Mouse (Mus musculus): Measurements from ENCODE around the gene Polr3c. TPM values are rescaled to one million over a fixed set of nuclear protein-coding genes. Genes with fewer than 3 reads are reported as not detected.
A peak's percentile ranks its signal among the peaks of the same experiment; 100 is the strongest.

Gene Polr3c
- polyA plus RNA-seq, 1 experiment, result 42.9 TPM

DNA sequence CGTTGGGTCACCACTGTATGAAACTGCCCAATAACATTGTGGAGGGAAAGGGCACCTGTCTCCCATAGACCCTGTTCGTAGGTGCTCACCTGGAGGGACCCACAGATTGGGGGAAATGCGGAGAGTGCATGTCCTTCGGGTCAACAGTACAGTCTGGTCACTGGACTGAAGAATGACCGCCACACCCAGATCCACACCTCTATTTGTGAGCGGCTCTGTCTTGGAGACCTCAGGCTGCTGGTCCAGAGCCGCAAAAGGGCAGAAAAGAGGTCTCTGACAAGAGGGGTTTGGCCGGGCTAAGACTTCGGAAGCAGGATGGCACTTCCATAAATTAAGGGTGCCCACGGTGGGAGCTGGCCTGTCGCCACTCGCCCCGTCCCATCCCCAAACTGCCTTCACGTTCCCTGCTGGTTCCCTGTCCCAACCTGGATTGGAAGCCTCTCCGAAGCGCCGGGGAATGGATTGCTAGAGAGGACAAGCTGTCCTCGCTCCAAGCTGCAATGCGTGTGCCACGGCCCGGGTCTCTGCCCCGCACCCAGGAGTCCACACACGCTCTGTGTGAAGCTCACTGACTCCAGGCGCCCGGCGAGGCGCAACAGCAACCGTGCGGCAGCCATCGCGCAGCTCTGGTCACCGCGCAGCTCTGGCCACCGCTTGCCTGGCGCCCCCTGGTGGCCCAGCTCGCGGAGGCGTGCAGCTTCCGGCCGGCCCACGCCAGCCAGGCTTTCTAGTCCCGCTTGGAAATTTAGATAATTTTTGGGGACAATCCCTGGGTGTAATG is 19.3 kb downstream of the Polr3c start, which contains the start of gene Nudt17:
Gene Nudt17 (minus strand): TSS at position 660 of the 781 bp plus-strand sequence.
- H3K27me3 ChIP-seq (ENCODE audit: control insufficient read depth, insufficient read depth, low read length), result no peaks in the 10 kb centered on the region
- TF ChIP-seq CTCF (IDR thresholded peaks at IDR 0.05; ENCODE audit: borderline replicate concordance, insufficient read depth, low read depth, low read length) (peak; percentile 82), POLR2A (IDR thresholded peaks at IDR 0.05; ENCODE audit: borderline replicate concordance, insufficient read depth, low read length) (peak; percentile 45; the same call in 1 of the 2 replicates)
- H3K4me1 ChIP-seq (ENCODE audit: control insufficient read depth, insufficient read depth, low read length), result no peaks in the 10 kb centered on the region
- 4% methylated on average over 42 of the region's 42 CpGs for WGBS
- peak within 1 kb of the TSS; percentile 75 for H3K4me3 ChIP-seq (replicated peaks; ENCODE audit: insufficient read depth, low read depth, low read length)
- H3K27ac ChIP-seq (ENCODE audit: insufficient read depth, low read length), result no peak within 1 kb of the TSS
- peak; percentile 82 to 87 for DNase-seq

GRCm38 (mm10) chr3:96706984-96707383 is 20.4 kb downstream of the Polr3c start:
- no peaks in the 10 kb centered on the region for H3K27me3 ChIP-seq (ENCODE audit: control insufficient read depth, insufficient read depth, low read length)
- no peak overlapping the region for H3K4me3 ChIP-seq (replicated peaks; ENCODE audit: insufficient read depth, low read depth, low read length)
- no peaks in the 10 kb centered on the region for H3K4me1 ChIP-seq (ENCODE audit: control insufficient read depth, insufficient read depth, low read length)
- WGBS, result 65% methylated on average over 7 of the region's 7 CpGs
- no peak overlapping the region for H3K27ac ChIP-seq (ENCODE audit: insufficient read depth, low read length)
- DNase-seq, result no peak
- no peak for TF ChIP-seq POLR2A (IDR thresholded peaks at IDR 0.05; ENCODE audit: borderline replicate concordance, insufficient read depth, low read length)

DNA sequence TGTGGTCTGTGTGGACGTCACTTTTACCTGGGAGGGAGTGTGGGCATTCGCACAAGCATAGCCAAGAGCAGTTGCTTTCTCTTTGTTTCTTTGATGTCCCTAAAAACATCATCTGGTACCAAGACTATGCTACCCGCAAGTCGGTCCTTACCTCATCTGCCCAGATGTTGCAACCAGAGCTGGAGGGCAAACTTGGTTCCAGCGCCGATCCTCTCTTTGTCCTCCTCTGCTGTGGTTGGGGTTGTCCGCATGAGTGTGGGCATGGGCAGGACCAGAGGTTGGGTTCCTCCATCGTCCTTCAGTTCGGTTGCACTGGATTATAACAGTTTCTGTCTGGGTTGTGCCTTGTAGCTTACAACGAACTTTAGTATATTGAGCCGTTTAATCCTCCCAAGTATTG is 21.2 kb downstream of the Polr3c start:
- no peaks in the 10 kb centered on the region for H3K27me3 ChIP-seq (ENCODE audit: control insufficient read depth, insufficient read depth, low read length)
- WGBS, result 93% methylated on average over 11 of the region's 11 CpGs
- H3K4me3 ChIP-seq (replicated peaks; ENCODE audit: insufficient read depth, low read depth, low read length), result no peak overlapping the region
- no peaks in the 10 kb centered on the region for H3K4me1 ChIP-seq (ENCODE audit: control insufficient read depth, insufficient read depth, low read length)
- no peak overlapping the region for H3K27ac ChIP-seq (ENCODE audit: insufficient read depth, low read length)
- no peak for TF ChIP-seq CTCF (IDR thresholded peaks at IDR 0.05; ENCODE audit: borderline replicate concordance, insufficient read depth, low read depth, low read length)
- no peak for TF ChIP-seq POLR2A (IDR thresholded peaks at IDR 0.05; ENCODE audit: borderline replicate concordance, insufficient read depth, low read length)
- DNase-seq, result no peak

- TF ChIP-seq POLR2A (IDR thresholded peaks at IDR 0.05; ENCODE audit: borderline replicate concordance, insufficient read depth, low read length) (no peak), CTCF (IDR thresholded peaks at IDR 0.05; ENCODE audit: borderline replicate concordance, insufficient read depth, low read depth, low read length) (peak; percentile 38; the same call in 1 of the 2 replicates)
- 60% methylated on average over 11 of the region's 11 CpGs for WGBS
These were observed 22.6 kb downstream of the Polr3c start for GRCm38 (mm10) chr3:96704778-96705177.

GRCm38 (mm10) chr3:96701003-96701402 is 26.4 kb downstream of the Polr3c start:
- H3K4me1 ChIP-seq (ENCODE audit: control insufficient read depth, insufficient read depth, low read length), result peaks cover 10% of the 10 kb centered on the region; the same call in 1 of the 2 replicates
- no peak overlapping the region for H3K4me3 ChIP-seq (replicated peaks; ENCODE audit: insufficient read depth, low read depth, low read length)
- TF ChIP-seq POLR2A (IDR thresholded peaks at IDR 0.05; ENCODE audit: borderline replicate concordance, insufficient read depth, low read length), result no peak
- no peak for TF ChIP-seq CTCF (IDR thresholded peaks at IDR 0.05; ENCODE audit: borderline replicate concordance, insufficient read depth, low read depth, low read length)
- H3K27me3 ChIP-seq (ENCODE audit: control insufficient read depth, insufficient read depth, low read length), result no peaks in the 10 kb centered on the region
- 84% methylated on average over 4 of the region's 4 CpGs for WGBS
- H3K27ac ChIP-seq (ENCODE audit: insufficient read depth, low read length), result no peak overlapping the region
- DNase-seq, result no peak

More at GRCm38 (mm10) chr3:96704778-96705177, 22.6 kb downstream of the Polr3c start:
- H3K27ac ChIP-seq (ENCODE audit: insufficient read depth, low read length), result no peak overlapping the region
- H3K4me3 ChIP-seq (replicated peaks; ENCODE audit: insufficient read depth, low read depth, low read length), result no peak overlapping the region
- H3K27me3 ChIP-seq (ENCODE audit: control insufficient read depth, insufficient read depth, low read length), result no peaks in the 10 kb centered on the region
- H3K4me1 ChIP-seq (ENCODE audit: control insufficient read depth, insufficient read depth, low read length), result no peaks in the 10 kb centered on the region
- no peak for DNase-seq

- Histone ChIP-seq H3K27me3 (ENCODE audit: control insufficient read depth, insufficient read depth, low read length) (no peaks in the 10 kb centered on the region), H3K4me1 (ENCODE audit: control insufficient read depth, insufficient read depth, low read length) (peaks cover 10% of the 10 kb centered on the region; the same call in 1 of the 2 replicates), H3K27ac (ENCODE audit: insufficient read depth, low read length) (no peak overlapping the region), H3K4me3 (replicated peaks; ENCODE audit: insufficient read depth, low read depth, low read length) (no peak overlapping the region)
- no peak for DNase-seq
- WGBS, result 70% methylated on average over 7 of the region's 7 CpGs
- TF ChIP-seq POLR2A (IDR thresholded peaks at IDR 0.05; ENCODE audit: borderline replicate concordance, insufficient read depth, low read length), result no peak
These were observed 27.1 kb downstream of the Polr3c start for GRCm38 (mm10) chr3:96700376-96700775.

GRCm38 (mm10) chr3:96698993-96699690 is 28.3 kb downstream of the Polr3c start:
- H3K27ac ChIP-seq (ENCODE audit: insufficient read depth, low read length), result no peak overlapping the region
- H3K4me3 ChIP-seq (replicated peaks; ENCODE audit: insufficient read depth, low read depth, low read length), result no peak overlapping the region
- no peak for DNase-seq
- H3K4me1 ChIP-seq (ENCODE audit: control insufficient read depth, insufficient read depth, low read length), result peaks cover 10% of the 10 kb centered on the region; the same call in 1 of the 2 replicates
- WGBS, result 48% methylated on average over 19 of the region's 19 CpGs
- H3K27me3 ChIP-seq (ENCODE audit: control insufficient read depth, insufficient read depth, low read length), result no peaks in the 10 kb centered on the region
- TF ChIP-seq CTCF (IDR thresholded peaks at IDR 0.05; ENCODE audit: borderline replicate concordance, insufficient read depth, low read depth, low read length) (no peak), POLR2A (IDR thresholded peaks at IDR 0.05; ENCODE audit: borderline replicate concordance, insufficient read depth, low read length) (no peak)
